Mouse (Mus musculus): ENCODE measurements around the gene Vmn1r78.
"Not testable (repeated sequence)": the region's sequence is repeated elsewhere in the genome, so short reads cannot be mapped to it uniquely, and the experiment has no call there.

Gene Vmn1r78

GRCm38 (mm10) chr7:12149957-12150356 is at the start of gene Vmn1r78:
Vmn1r78 (plus strand) TSS chr7:12150257.
- no peak for DNase-seq (ENCODE audit: low spot score in 2 of 2)

- not testable (repeated sequence) for DNase-seq (ENCODE audit: low spot score in 2 of 2)
Measured at GRCm38 (mm10) chr7:12156463-12156862, 6.4 kb downstream of the Vmn1r78 start.

- not testable (repeated sequence) for DNase-seq (ENCODE audit: low spot score in 2 of 2)
Measured at GRCm38 (mm10) chr7:12170979-12171378, 20.9 kb downstream of the Vmn1r78 start, which contains the start of gene Vmn1r79. Vmn1r79 (plus strand) TSS chr7:12171279.

- not testable (repeated sequence) for DNase-seq (ENCODE audit: low spot score in 2 of 2)
Measured at GRCm38 (mm10) chr7:12172926-12173325, 22.9 kb downstream of the Vmn1r78 start.

- no peak for DNase-seq (ENCODE audit: low spot score in 2 of 2)
Measured at GRCm38 (mm10) chr7:12188986-12189385, 38.9 kb downstream of the Vmn1r78 start, which contains the start of gene Vmn1r80. Vmn1r80 (plus strand) TSS chr7:12189286.

GRCm38 (mm10) chr7:12204141-12204540 is 54.1 kb downstream of the Vmn1r78 start:
- DNase-seq (ENCODE audit: low spot score in 2 of 2) = no peak

Measured in spleen, postnatal 14 days (tissue).